Mouse (Mus musculus) olfactory bulb, adult 2 months (tissue): Measurements from ENCODE around the gene Itgb5.

Source experiments
- CTCF ChIP-seq: fragments of 200-500 bp; IDR thresholded peaks from 2 replicates; pipeline ENCODE4 v1.5.1; 2012; ENCODE audit warnings: low read depth, mild to moderate bottlenecking, low read length, moderate library complexity; ENCODE audit not compliant: insufficient read depth
- POLR2A ChIP-seq: fragments of 200-500 bp; IDR thresholded peaks from 2 replicates; pipeline ENCODE4 v1.6.1; 2012; ENCODE audit warnings: mild to moderate bottlenecking, low read depth, low read length, moderate library complexity; ENCODE audit not compliant: insufficient read depth

DNA sequence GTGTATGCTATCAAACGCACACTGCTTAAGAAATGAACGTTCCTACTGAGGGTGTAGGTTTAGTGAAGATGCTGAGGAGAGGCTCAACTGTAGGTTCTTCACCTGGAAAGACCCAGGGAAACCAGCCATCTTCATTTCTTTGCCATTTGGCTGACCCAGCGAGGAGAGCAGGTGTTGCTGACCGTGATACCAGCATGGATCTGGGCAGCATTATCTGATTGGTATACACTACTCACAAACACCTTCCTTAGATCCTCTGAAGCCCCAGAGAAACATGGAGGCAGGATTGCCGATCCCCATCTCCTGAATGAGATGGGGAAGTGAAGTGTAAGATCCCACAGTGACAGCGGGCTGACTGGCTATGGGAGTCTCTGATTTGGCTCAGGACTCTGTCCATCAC is 168.5 kb downstream of the Itgb5 start:
- no peak for TF ChIP-seq CTCF
- TF ChIP-seq POLR2A: no peak
